Mouse (Mus musculus) ES-Bruce4 (cell line): ENCODE data around the gene B3glct.

Experiments used
- CTCF ChIP-seq: IDR thresholded peaks from one replicate; pipeline ENCODE4 v1.8.1; 2011; ENCODE audit warnings: low read depth, low read length
- EP300 ChIP-seq: IDR thresholded peaks from 2 replicates; pipeline ENCODE4 v1.6.1; 2011; ENCODE audit warnings: low read depth, low read length; ENCODE audit not compliant: insufficient read depth
- POLR2A ChIP-seq: IDR thresholded peaks from one replicate; pipeline ENCODE4 v1.8.1; 2011; ENCODE audit warnings: low read length; ENCODE audit not compliant: insufficient read depth

DNA sequence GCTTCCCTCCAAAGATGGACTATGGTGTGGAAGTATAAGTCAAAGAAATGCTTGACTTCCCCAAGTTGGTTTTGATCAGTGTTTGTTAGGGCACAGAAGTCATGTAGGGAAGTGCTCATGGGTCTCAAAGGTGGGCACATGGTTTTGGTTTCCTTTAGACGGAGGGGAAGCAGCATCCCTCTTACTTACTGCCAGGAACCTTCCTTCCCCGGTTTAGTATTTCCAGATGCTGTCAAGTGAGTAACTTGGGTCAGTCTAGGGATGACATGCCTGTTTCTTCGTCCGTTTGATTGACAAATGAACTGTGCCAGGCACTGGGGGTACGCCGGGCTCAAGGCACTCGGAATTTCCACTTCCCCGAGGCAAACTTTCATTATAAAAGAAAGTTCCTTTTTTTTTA is 89.1 kb downstream of the B3glct start:
- TF ChIP-seq POLR2A = no peak
- TF ChIP-seq CTCF = no peak
- no peak for TF ChIP-seq EP300
